Mouse (Mus musculus): ENCODE measurements at regions not wholly inside any gene's neighbourhood (a gene's known extent, or its start where the extent isn't known, plus 50 kb on each side); places are given as distances from the start of the nearest gene placed in this dataset.

- no peak for TF ChIP-seq GATA1 (IDR thresholded peaks at IDR 0.05; ENCODE audit: borderline replicate concordance, low read length)
- no peak for TF ChIP-seq FLI1 (IDR thresholded peaks at IDR 0.05; ENCODE audit: low read length)
These were observed 285.4 kb upstream of the Sdk2 start for GRCm38 (mm10) chr11:114352146-114352795.
